Mouse (Mus musculus): ENCODE data around the gene Nek7. TPM values are rescaled to one million over a fixed set of nuclear protein-coding genes. Genes with fewer than 3 reads are reported as not detected.

Nek7 gene
- 9.7 and 9.8 TPM in 2 replicates for polyA plus RNA-seq (2012; rRNA removed)

DNA sequence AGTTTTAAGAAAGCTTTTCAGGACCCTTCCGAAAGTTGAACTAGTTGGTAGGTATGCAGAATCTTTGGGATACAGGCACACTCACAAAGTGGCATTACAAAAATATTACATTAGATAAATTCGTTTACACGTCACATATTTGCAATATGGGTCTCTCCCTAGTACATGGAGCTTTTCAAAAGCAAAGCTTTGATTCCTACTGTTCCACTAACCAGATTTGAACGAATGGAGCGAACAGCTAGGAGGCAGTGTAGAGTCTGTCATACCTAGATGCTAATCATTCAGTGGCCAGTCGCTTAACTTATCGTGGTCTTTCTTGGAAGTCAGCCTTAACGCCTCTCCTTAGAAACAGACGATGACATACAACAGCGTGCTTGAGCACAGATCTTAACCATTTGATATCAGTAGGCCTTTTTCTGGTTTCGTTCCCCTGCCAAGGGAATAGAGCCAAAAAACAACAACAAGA is at the start of gene Nek7:
TSS of gene Nek7 (minus strand) at position 146 of the 466 bp plus-strand sequence.
- TF ChIP-seq CTCF (IDR thresholded peaks at IDR 0.05; ENCODE audit: borderline replicate concordance, control insufficient read depth, extremely low read depth, insufficient read depth, low read length, poor library complexity) (no peak), POLR2A (IDR thresholded peaks at IDR 0.05; ENCODE audit: control insufficient read depth, extremely low read depth, insufficient read depth, low read length, poor library complexity) (no peak)
- peak within 1 kb of the TSS; percentile 72 for H3K4me3 ChIP-seq (ENCODE audit: control insufficient read depth, insufficient read depth, low read length)
- peak within 1 kb of the TSS; percentile 70 for H3K27ac ChIP-seq (ENCODE audit: control insufficient read depth, insufficient read depth, low read length)
- peak; percentile 52 for DNase-seq
- peaks cover 8% of the 10 kb centered on the region for H3K4me1 ChIP-seq (replicated peaks; ENCODE audit: control insufficient read depth, insufficient read depth, low read length)
- no peaks in the 10 kb centered on the region for H3K36me3 ChIP-seq (ENCODE audit: control insufficient read depth, insufficient read depth, low read length)
- 2% methylated on average over 11 of the region's 11 CpGs for WGBS
- H3K27me3 ChIP-seq (ENCODE audit: control insufficient read depth, insufficient read depth, low read length) = no peaks in the 10 kb centered on the region

DNA sequence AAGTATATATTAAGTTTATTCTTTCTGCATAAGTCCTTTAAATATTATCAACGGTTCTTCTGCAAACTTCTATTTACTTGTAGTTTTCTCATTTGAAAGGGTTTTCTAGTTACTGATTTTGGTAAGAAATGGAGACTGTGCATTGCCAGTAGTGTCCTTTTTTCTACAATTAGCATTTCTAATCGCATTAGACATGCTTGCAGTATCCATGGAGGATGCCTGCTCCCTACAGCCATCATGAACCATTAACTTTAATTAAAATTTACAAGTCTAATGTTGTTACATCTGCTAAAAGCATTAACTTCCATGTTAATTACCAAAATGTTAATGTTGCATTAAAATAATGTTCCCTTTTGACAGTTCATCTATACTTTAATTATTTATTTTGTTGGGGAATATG is 42.4 kb upstream of the Nek7 start:
- no peak for TF ChIP-seq POLR2A (IDR thresholded peaks at IDR 0.05; ENCODE audit: control insufficient read depth, extremely low read depth, insufficient read depth, low read length, poor library complexity)

DNA sequence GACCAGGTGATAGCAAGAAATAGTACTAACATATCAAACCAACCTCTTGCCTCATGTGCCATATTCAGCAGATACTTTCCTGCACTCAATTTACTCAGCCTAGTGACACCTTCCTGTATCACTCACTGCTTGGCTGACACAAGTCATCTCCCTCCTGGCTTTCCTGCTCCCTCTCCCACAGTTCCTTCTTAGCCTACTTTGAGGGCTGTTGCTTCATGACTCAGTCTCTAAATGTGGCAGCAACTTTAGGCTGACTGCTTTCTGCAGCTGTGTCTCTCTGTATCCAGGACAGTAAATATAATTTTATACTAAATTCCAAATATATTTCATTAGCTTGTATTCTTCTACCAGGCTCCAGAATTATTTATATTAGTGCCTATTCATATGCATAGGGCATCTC is 34.3 kb upstream of the Nek7 start:
- no peaks in the 10 kb centered on the region for H3K4me1 ChIP-seq (replicated peaks; ENCODE audit: control insufficient read depth, insufficient read depth, low read length)
- DNase-seq = no peak
- no peak overlapping the region for H3K27ac ChIP-seq (ENCODE audit: control insufficient read depth, insufficient read depth, low read length)
- no peak for TF ChIP-seq CTCF (IDR thresholded peaks at IDR 0.05; ENCODE audit: borderline replicate concordance, control insufficient read depth, extremely low read depth, insufficient read depth, low read length, poor library complexity)
- no peak for TF ChIP-seq POLR2A (IDR thresholded peaks at IDR 0.05; ENCODE audit: control insufficient read depth, extremely low read depth, insufficient read depth, low read length, poor library complexity)
- no peak overlapping the region for H3K4me3 ChIP-seq (ENCODE audit: control insufficient read depth, insufficient read depth, low read length)
- no peaks in the 10 kb centered on the region for H3K36me3 ChIP-seq (ENCODE audit: control insufficient read depth, insufficient read depth, low read length)
- H3K27me3 ChIP-seq (ENCODE audit: control insufficient read depth, insufficient read depth, low read length) = no peaks in the 10 kb centered on the region

More for the DNA sequence above, 42.4 kb upstream of the Nek7 start:
- WGBS = 94% methylated on average over 2 of the region's 2 CpGs
- H3K36me3 ChIP-seq (ENCODE audit: control insufficient read depth, insufficient read depth, low read length) = no peaks in the 10 kb centered on the region
- H3K27me3 ChIP-seq (ENCODE audit: control insufficient read depth, insufficient read depth, low read length) = no peaks in the 10 kb centered on the region
- H3K27ac ChIP-seq (ENCODE audit: control insufficient read depth, insufficient read depth, low read length) = no peak overlapping the region
- DNase-seq = no peak
- no peaks in the 10 kb centered on the region for H3K4me1 ChIP-seq (replicated peaks; ENCODE audit: control insufficient read depth, insufficient read depth, low read length)
- H3K4me3 ChIP-seq (ENCODE audit: control insufficient read depth, insufficient read depth, low read length) = no peak overlapping the region

DNA sequence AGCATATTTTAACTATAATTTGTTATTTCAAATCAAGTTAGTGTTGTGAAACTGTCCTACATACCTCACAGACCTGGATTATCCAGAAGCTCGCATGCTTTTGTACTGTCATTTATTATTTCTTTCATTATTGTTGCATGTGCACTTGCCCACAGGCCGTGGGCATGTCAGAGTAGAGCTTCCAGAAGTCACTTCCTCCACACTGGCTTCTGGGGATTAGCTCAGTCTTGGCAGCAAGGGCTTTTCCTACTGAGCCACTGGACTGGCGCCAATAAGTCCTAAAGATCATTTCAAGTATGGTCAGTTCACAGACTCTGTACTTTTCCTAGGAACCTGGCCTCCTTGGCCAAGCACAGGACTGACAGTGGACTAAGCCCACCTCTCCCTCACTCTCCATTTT is 25.1 kb upstream of the Nek7 start:
- no peak for DNase-seq

DNA sequence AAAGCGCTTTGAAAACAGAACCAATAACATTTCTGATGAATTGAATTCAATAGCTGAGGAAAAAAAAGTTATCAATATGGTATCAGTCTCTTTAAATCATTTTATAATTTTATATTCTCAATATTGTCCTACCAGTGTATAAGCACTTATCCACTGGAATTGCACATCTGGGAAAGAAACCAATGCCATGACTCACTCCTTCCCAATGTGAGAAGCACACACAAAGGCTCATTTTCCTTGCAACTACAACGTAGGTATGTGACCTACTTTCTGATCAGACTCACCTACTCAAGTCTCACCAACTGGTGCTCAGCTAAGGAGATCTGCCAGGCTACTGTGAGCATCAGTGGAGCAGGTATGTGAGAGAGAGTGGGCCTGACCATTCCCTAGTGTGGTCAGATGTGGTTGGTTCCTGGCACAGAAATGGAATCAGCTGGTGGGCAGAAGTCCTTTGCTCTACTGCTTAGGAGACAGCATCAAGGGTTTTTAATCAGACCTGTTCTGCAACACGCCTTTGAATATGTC is 23.4 kb upstream of the Nek7 start:
- 92% methylated on average over 3 of the region's 3 CpGs for WGBS
- no peaks in the 10 kb centered on the region for H3K27me3 ChIP-seq (ENCODE audit: control insufficient read depth, insufficient read depth, low read length)
- H3K4me3 ChIP-seq (ENCODE audit: control insufficient read depth, insufficient read depth, low read length) = no peak overlapping the region
- TF ChIP-seq POLR2A (IDR thresholded peaks at IDR 0.05; ENCODE audit: control insufficient read depth, extremely low read depth, insufficient read depth, low read length, poor library complexity) = no peak
- no peak for TF ChIP-seq CTCF (IDR thresholded peaks at IDR 0.05; ENCODE audit: borderline replicate concordance, control insufficient read depth, extremely low read depth, insufficient read depth, low read length, poor library complexity)
- H3K27ac ChIP-seq (ENCODE audit: control insufficient read depth, insufficient read depth, low read length) = no peak overlapping the region
- no peak for DNase-seq
- no peaks in the 10 kb centered on the region for H3K4me1 ChIP-seq (replicated peaks; ENCODE audit: control insufficient read depth, insufficient read depth, low read length)
- H3K36me3 ChIP-seq (ENCODE audit: control insufficient read depth, insufficient read depth, low read length) = no peaks in the 10 kb centered on the region

More for the DNA sequence above, 25.1 kb upstream of the Nek7 start:
- Histone ChIP-seq H3K27ac (ENCODE audit: control insufficient read depth, insufficient read depth, low read length) (no peak overlapping the region), H3K4me3 (ENCODE audit: control insufficient read depth, insufficient read depth, low read length) (no peak overlapping the region), H3K27me3 (ENCODE audit: control insufficient read depth, insufficient read depth, low read length) (no peaks in the 10 kb centered on the region), H3K36me3 (ENCODE audit: control insufficient read depth, insufficient read depth, low read length) (no peaks in the 10 kb centered on the region), H3K4me1 (replicated peaks; ENCODE audit: control insufficient read depth, insufficient read depth, low read length) (no peaks in the 10 kb centered on the region)
- WGBS = 80% methylated on average over 3 of the region's 3 CpGs
- TF ChIP-seq POLR2A (IDR thresholded peaks at IDR 0.05; ENCODE audit: control insufficient read depth, extremely low read depth, insufficient read depth, low read length, poor library complexity) (no peak), CTCF (IDR thresholded peaks at IDR 0.05; ENCODE audit: borderline replicate concordance, control insufficient read depth, extremely low read depth, insufficient read depth, low read length, poor library complexity) (no peak)

DNA sequence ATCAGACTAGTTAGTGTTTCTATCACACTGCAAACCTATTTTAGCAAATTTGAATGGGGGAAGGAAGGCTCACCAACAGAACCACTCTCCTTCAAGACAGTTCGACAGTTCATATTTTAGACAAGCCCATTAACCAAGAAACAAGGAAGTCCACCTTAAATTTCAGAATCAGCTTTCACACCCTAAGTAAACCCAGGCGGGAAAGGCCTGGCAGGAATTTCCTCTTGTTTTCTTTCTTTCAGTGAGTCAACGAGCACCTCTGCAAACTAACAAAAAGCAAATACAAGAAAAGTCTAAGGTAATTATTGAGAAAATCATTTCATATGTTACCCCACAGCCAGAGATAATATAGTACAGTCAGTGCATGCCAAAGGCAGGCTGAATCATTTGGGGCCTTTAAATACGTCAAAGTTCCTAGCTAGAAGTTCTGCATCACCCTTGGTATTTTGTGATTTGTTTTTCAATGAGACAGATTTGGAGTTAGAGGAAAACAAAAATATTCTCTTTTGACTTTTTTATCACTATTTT is 21.1 kb upstream of the Nek7 start:
- TF ChIP-seq CTCF (IDR thresholded peaks at IDR 0.05; ENCODE audit: borderline replicate concordance, control insufficient read depth, extremely low read depth, insufficient read depth, low read length, poor library complexity) = no peak
- TF ChIP-seq POLR2A (IDR thresholded peaks at IDR 0.05; ENCODE audit: control insufficient read depth, extremely low read depth, insufficient read depth, low read length, poor library complexity) = no peak
- 91% methylated on average over 4 of the region's 4 CpGs for WGBS
- no peaks in the 10 kb centered on the region for H3K4me1 ChIP-seq (replicated peaks; ENCODE audit: control insufficient read depth, insufficient read depth, low read length)
- no peak overlapping the region for H3K4me3 ChIP-seq (ENCODE audit: control insufficient read depth, insufficient read depth, low read length)
- DNase-seq = no peak
- no peaks in the 10 kb centered on the region for H3K36me3 ChIP-seq (ENCODE audit: control insufficient read depth, insufficient read depth, low read length)
- no peaks in the 10 kb centered on the region for H3K27me3 ChIP-seq (ENCODE audit: control insufficient read depth, insufficient read depth, low read length)
- H3K27ac ChIP-seq (ENCODE audit: control insufficient read depth, insufficient read depth, low read length) = no peak overlapping the region

DNA sequence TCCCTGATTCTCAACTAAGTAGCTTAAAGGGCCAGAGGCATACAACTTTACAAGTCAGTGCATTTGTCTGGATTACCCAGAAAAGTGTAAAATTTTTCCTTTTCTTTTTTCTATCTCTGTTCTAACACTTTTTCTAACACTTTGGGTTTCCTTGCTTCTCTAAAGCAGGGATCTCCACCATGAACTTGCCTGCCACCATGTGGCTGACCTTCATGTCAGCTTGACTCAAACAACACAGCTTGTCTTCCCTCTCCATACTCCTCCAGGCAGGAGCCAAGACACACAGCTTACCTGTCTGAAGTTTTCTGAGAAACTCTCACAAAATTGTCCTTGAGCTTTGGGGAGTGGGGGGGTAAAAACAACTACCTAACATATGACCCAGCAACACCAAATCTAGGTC is 17.9 kb upstream of the Nek7 start:
- peak; percentile 23 for DNase-seq
- TF ChIP-seq CTCF (IDR thresholded peaks at IDR 0.05; ENCODE audit: borderline replicate concordance, control insufficient read depth, extremely low read depth, insufficient read depth, low read length, poor library complexity) (no peak), POLR2A (IDR thresholded peaks at IDR 0.05; ENCODE audit: control insufficient read depth, extremely low read depth, insufficient read depth, low read length, poor library complexity) (no peak)
- Histone ChIP-seq H3K36me3 (ENCODE audit: control insufficient read depth, insufficient read depth, low read length) (no peaks in the 10 kb centered on the region), H3K27ac (ENCODE audit: control insufficient read depth, insufficient read depth, low read length) (no peak overlapping the region), H3K4me3 (ENCODE audit: control insufficient read depth, insufficient read depth, low read length) (no peak overlapping the region), H3K4me1 (replicated peaks; ENCODE audit: control insufficient read depth, insufficient read depth, low read length) (no peaks in the 10 kb centered on the region), H3K27me3 (ENCODE audit: control insufficient read depth, insufficient read depth, low read length) (no peaks in the 10 kb centered on the region)

All from thymus, adult 2 months (tissue).